ENCODE assay signal across 17 mouse cellular contexts in genomic region chr11:52997421-52997820, GRCm38 (mm10).
DNase-seq lines count a peak whose midpoint lies in the region; ATAC-seq and TF ChIP-seq lines count a peak whose summit lies in the region.
"Had no signal": no experiment of that assay in that cellular context is flagged by ENCODE, and none has a peak within 500 bp of the region (broad histone marks: within the 10 kb centered on the region; RNA-seq: fewer than 3 reads in every experiment).

No protein-coding gene starts in this region.

- ATAC-seq in lung, embryonic 14.5 days (ENCODE audit: insufficient read depth) = peak; percentile 31; the same call in 1 of the 2 replicates
- no peak for ATAC-seq in embryonic facial prominence, embryonic 11.5 days (replicated peaks; ENCODE audit: insufficient number of reproducible peaks, low FRiP score, low TSS enrichment, low read depth)

- H3K9me3 ChIP-seq in lung, embryonic 14.5 days (ENCODE audit: low read depth, low read length) = no peaks in the 10 kb centered on the region
- no peaks in the 10 kb centered on the region for H3K9me3 ChIP-seq in embryonic facial prominence, embryonic 11.5 days (replicated peaks; ENCODE audit: control insufficient read depth, low read length)

- H3K4me2 ChIP-seq in lung, embryonic 14.5 days = no peak overlapping the region
- H3K4me2 ChIP-seq in embryonic facial prominence, embryonic 11.5 days (ENCODE audit: low read depth, low read length) = no peak overlapping the region
- H3K4me2 ChIP-seq: heart, embryonic 13.5 days; kidney, embryonic 15.5 days; liver, embryonic 11.5 days had no signal

- no peak overlapping the region for H3K4me3 ChIP-seq in lung, embryonic 14.5 days (ENCODE audit: low read depth, low read length)
- H3K4me3 ChIP-seq in embryonic facial prominence, embryonic 11.5 days (ENCODE audit: low read depth, low read length) = no peak overlapping the region
- H3K4me3 ChIP-seq: heart, embryonic 13.5 days; kidney, embryonic 15.5 days; layer of hippocampus, adult 2 months; myocyte had no signal

- peak overlapping the region; percentile 78 for H3K27ac ChIP-seq in lung, embryonic 14.5 days (ENCODE audit: low read depth)
- H3K27ac ChIP-seq in embryonic facial prominence, embryonic 11.5 days (replicated peaks; ENCODE audit: low read depth, low read length) = no peak overlapping the region
- H3K27ac ChIP-seq: heart, embryonic 13.5 days; kidney, embryonic 15.5 days; layer of hippocampus, adult 2 months had no signal

- no peak for TF ChIP-seq CTCF in lung, embryonic 14.5 days (IDR thresholded peaks at IDR 0.05; ENCODE audit: low read depth)

- H3K27me3 ChIP-seq in lung, embryonic 14.5 days (ENCODE audit: insufficient read depth, low read length) = no peaks in the 10 kb centered on the region
- H3K27me3 ChIP-seq in embryonic facial prominence, embryonic 11.5 days (ENCODE audit: control insufficient read depth, insufficient read depth, low read length) = no peaks in the 10 kb centered on the region

- H3K36me3 ChIP-seq in lung, embryonic 14.5 days (ENCODE audit: insufficient read depth) = no peaks in the 10 kb centered on the region
- H3K36me3 ChIP-seq in embryonic facial prominence, embryonic 11.5 days (replicated peaks; ENCODE audit: control insufficient read depth, insufficient read depth, low read depth, low read length) = no peaks in the 10 kb centered on the region
- H3K36me3 ChIP-seq: heart, embryonic 13.5 days; kidney, embryonic 15.5 days had no signal

- peak; percentile 13 for DNase-seq in embryo, embryonic 11 days
- DNase-seq in embryo, embryonic 9.5 days (ENCODE audit: extremely low spot score) = no peak
- peak; percentile 52 for DNase-seq in lung, embryonic 14.5 days
- no peak for DNase-seq in lung, postnatal 25 days (ENCODE audit: low spot score)
- DNase-seq in embryonic facial prominence, embryonic 11.5 days (ENCODE audit: low spot score) = peak; percentile 48
- peak; percentile 15 for DNase-seq in lung, postnatal 10 days
- DNase-seq in frontal cortex, postnatal 14 days (ENCODE audit: low spot score in 2 of 2) = no peak
- DNase-seq in gastrocnemius, postnatal 25 days = no peak
- DNase-seq: adrenal gland, adult 2 months; cerebellum, postnatal 25 days; gastrocnemius, postnatal 36 days; thymus, postnatal 14 days had no signal

- H3K9ac ChIP-seq in lung, embryonic 14.5 days = no peak overlapping the region
- H3K9ac ChIP-seq in embryonic facial prominence, embryonic 11.5 days (replicated peaks; ENCODE audit: low read length) = no peak overlapping the region
- H3K9ac ChIP-seq: heart, embryonic 13.5 days; kidney, embryonic 15.5 days had no signal

- H3K4me1 ChIP-seq in lung, embryonic 14.5 days (ENCODE audit: insufficient read depth) = peaks cover 4% of the 10 kb centered on the region; the same call in 1 of the 2 replicates
- peaks cover 2% of the 10 kb centered on the region; the same call in 1 of the 2 replicates for H3K4me1 ChIP-seq in embryonic facial prominence, embryonic 11.5 days (ENCODE audit: control insufficient read depth, insufficient read depth, low read length)

- WGBS in lung, embryonic 14.5 days = 27% methylated on average over 4 of the region's 4 CpGs
- WGBS in embryonic facial prominence, embryonic 11.5 days = 16% methylated on average over 4 of the region's 4 CpGs

Comparison
In these comparisons a context has a peak if more than half of its experiments do, and no peak if none do; other contexts are left out.
1. DNase-seq: peak in embryo, embryonic 11 days (single experiment), lung, embryonic 14.5 days (single experiment), embryonic facial prominence, embryonic 11.5 days (single experiment) and lung, postnatal 10 days (single experiment); none in embryo, embryonic 9.5 days (single experiment), lung, postnatal 25 days (single experiment), frontal cortex, postnatal 14 days (0 of 2) and gastrocnemius, postnatal 25 days (single experiment).